Mouse (Mus musculus) kidney, postnatal 14 days (tissue): ENCODE measurements around the gene Ergic3.

ENCODE experiments used
- DNase-seq: peaks from one replicate; pipeline ENCODE4 v3.0.0; 2022; ENCODE audit warnings: mixed read lengths

Ergic3 gene

GRCm38 (mm10) chr2:156007888-156008532, at the start of gene Ergic3, which contains the start of gene 6430550D23Rik:
Gene Ergic3 (plus strand): TSS chr2:156008045.
Gene 6430550D23Rik (minus strand): TSS chr2:156007977.
- DNase-seq, result peak; percentile 99

GRCm38 (mm10) chr2:155959981-155960380, 47.9 kb upstream of the Ergic3 start:
- peak; percentile 52 for DNase-seq

DNA sequence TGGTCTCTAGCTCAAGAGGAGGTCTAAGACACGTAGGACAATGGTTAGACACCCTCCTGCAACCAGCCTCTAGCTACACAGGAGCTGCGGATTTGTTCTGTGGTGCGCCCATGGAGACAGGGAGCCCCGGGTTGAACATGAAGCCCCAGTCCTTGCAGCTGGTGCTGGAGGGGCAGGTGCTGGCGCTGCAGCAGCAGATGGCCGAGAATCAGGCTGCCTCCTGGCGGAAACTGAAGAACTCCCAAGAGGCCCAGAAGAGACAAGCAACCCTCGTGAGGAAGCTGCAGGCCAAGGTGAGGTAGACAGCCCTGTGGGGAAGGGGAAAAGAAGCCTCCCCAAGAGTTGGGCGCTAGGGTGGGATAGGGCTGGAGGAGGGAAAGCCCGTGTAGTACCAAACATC, 46.0 kb upstream of the Ergic3 start:
- DNase-seq, result no peak

DNA sequence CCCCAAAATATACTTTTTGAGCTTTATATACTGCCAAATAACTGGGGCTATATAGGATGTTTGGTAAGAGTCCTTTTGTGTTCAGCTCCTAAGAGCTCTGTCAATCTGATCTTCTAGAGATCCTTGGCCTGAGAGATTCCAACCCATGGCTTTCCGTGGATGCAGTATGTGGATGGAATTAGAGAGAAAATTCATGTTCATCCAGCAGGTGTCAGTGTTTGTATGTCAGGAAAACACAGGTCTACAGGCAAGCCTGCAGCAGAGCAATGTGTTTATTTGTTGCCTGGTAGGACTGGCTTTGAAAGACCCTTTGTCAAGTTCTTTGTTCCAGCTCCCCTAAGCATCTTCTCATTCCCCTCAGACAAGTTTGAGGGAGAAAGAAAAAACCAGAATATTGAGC, 44.9 kb upstream of the Ergic3 start:
- peak; percentile 47 for DNase-seq

GRCm38 (mm10) chr2:155973348-155973747, 34.5 kb upstream of the Ergic3 start:
- DNase-seq, result no peak

DNA sequence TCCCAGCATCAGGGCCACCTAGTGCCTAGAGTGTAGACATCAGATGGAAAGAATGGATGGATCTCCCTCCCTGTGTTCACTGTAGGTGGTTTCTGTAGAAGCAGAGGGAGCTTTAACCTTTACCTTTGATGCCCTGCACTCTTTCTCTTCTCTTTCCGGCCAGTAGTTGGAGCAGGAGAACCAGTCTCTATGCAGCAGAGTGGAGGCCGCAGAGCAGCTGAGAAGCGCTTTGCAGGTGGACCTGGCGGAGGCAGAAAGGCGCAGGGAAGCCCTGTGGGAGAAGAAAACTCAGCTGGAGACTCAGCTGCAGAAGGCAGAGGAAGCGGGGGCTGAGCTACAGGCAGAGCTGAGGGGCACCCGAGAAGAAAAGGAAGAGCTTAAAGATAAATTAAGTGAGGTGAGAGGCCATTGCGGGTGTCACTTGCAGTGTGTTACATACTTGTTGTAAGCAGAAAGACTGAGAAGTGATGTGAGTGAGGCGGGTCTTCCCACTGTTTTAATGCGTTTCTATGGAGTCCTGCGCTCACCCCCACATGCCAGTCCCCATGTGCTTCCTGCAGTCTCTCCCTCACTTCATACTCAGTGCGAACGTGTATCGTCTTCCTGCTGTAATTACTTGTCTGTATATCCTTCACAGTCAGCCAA, 33.6 kb upstream of the Ergic3 start:
- no peak for DNase-seq

DNA sequence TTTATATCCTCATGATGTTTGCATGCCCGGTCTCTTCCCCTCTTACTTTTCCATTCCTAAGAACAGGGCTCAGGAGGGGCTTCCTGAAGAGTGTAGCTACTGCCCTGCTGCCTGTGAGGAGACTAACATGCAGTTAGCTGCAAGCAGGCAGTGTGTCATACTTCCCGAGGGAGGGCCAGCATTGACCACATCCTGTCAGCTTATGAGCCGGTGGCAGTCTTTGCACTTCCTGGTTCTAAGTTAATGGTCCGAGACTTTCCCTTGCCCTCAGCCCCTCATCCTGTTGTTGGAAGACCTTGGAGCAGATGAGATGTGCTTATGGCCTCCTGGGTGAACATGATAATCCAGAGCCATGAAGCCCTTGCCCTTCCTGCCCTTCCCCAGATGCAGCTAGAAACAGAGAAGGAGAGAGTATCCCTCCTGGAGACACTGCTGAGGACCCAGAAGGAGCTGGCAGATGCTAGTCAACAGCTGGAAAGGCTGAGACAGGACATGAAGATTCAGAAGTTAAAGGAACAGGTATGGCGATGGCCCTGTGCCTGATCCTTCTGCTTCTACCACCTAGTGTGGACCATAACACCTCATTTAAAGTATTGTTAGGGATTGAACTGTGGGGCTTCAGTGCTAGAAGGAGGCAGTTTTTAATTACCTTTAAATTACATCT, 28.4 kb upstream of the Ergic3 start:
- peak; percentile 59 for DNase-seq

DNA sequence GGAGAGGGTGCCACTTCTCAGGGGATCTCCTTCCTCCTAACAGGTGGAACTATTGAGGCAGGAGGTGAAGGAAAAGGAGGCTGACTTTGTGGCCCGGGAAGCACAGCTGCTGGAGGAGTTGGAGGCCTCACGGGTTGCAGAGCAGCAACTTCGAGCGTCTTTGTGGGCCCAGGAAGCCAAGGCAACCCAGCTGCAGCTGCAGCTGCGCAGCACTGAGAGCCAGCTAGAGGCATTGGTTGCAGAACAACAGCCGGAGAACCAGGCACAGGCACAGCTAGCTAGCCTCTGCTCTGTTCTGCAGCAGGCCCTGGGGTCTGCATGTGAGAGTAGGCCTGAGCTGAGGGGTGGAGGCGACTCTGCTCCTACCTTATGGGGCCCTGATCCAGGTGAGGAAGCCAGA, 22.1 kb upstream of the Ergic3 start:
- no peak for DNase-seq

- DNase-seq, result no peak
Measured at GRCm38 (mm10) chr2:155987131-155987530, 20.7 kb upstream of the Ergic3 start.

- DNase-seq, result no peak
Measured at GRCm38 (mm10) chr2:155989085-155989484, 18.8 kb upstream of the Ergic3 start.

- DNase-seq, result no peak
Measured at GRCm38 (mm10) chr2:155991151-155991550, 16.7 kb upstream of the Ergic3 start.

DNA sequence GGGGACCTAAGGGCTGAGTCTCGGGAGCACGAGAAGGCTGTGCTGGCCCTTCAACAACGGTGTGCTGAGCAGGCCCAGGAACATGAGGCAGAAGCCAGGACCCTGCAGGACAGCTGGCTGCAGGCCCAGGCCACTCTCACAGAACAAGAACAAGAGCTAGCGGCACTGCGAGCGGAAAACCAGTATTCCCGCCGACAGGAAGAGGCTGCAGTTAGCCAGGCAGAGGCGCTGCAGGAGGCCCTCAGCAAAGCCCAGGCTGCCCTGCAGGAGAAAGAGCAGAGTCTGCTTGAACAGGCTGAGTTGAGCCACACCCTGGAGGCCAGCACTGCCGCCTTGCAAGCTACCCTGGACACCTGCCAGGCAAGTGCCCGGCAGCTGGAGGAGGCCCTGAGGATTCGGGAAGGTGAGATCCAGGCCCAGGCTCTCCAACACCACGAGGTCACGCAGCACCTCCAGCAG, 16.0 kb upstream of the Ergic3 start:
- DNase-seq, result peak; percentile 71

GRCm38 (mm10) chr2:156005393-156005792, 2.5 kb upstream of the Ergic3 start:
- DNase-seq, result no peak

- no peak for DNase-seq
Measured at GRCm38 (mm10) chr2:156018106-156018505, 10.3 kb downstream of the Ergic3 start.

GRCm38 (mm10) chr2:156021219-156021618, 13.4 kb downstream of the Ergic3 start:
- no peak for DNase-seq

GRCm38 (mm10) chr2:156021765-156022164, 13.9 kb downstream of the Ergic3 start:
- DNase-seq, result no peak

GRCm38 (mm10) chr2:156025482-156025881, 17.6 kb downstream of the Ergic3 start:
- no peak for DNase-seq

DNA sequence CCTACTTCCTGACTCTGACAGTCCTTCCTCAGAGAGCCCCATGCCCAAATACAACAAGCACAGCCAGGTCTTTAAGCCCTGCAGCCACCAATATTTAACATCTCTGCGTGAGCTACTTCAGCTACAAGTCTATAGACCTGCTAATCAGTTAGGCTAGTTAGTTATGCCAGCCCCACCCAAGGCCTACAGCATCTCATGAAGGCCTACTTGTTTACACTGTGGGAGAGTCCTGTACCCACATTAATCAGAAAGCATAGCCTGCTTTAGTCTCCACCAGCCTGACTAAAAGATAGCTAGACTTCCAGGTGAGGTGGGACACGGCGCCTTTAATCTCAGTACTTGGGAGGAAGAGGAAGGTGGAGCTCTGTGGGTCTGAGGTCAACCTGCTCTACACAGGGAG, 31.5 kb downstream of the Ergic3 start:
- DNase-seq, result no peak

GRCm38 (mm10) chr2:156042903-156043302, 35.1 kb downstream of the Ergic3 start:
- no peak for DNase-seq

GRCm38 (mm10) chr2:156047929-156048328, 40.1 kb downstream of the Ergic3 start:
- peak; percentile 31 for DNase-seq

GRCm38 (mm10) chr2:156052816-156053215, 45.0 kb downstream of the Ergic3 start, which contains the start of gene Fer1l4:
Gene Fer1l4 (minus strand): TSS chr2:156052947.
- no peak for DNase-seq

DNA sequence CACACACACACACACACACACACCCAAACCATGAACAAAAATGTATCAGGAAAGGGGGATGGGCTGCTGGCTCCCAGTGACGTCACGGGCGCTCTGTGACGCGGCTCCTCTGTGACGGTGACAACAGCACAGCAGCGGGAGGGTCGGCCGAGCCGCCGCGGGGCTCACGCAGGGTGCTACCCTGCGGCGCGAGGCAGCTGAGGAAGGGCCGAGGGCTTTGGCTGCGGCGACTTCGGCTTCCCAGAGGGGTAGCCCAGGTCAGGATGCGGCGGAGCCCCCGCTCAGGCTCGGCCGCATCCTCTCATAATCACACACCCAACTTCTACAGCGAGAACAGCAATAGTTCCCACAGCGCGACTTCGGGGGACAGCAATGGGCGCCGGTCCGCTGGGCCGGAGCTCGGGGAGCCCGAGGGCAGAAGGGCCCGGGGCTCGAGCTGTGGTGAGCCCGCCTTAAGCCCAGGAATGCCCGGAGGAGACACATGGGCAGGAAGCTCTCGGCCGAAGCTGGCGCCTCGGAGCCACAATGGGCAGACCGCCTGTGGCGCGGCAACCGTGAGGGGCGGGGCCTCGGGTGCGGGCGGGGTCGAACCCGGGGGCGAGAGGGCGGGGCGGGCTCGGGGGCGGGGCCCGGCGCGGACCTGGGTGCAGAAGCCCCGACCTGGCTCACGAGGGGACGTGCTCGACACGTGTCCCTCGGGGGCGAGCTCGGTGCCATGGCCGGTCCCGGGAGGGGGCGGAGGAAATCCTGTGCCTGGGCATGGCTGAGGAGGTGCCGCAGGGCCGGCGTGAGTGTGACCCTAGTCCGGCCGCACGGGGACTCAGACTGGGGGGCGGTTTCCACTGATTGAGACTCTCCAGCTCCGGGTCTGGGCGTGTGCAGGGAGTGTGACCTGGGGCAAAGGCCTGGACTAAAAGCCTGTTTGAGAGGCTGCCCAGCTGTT, 57.5 kb downstream of the Ergic3 start, which contains the start of gene Spag4:
Gene Spag4, plus strand, starts transcription at position 77 of the 943 bp plus-strand sequence.
- peak; percentile 85 for DNase-seq

- peak; percentile 26 for DNase-seq
Measured at GRCm38 (mm10) chr2:156066126-156066525, 58.3 kb downstream of the Ergic3 start.
